Mouse (Mus musculus): ENCODE measurements around the gene Perm1. TPM values are rescaled to one million over a fixed set of nuclear protein-coding genes. Genes with fewer than 3 reads are reported as not detected.

The Perm1 gene
- polyA plus RNA-seq (2016; fragmentation: Nextera tagmentation; extraction: Ambion mirVana) = 0.18 and 0.29 TPM in 2 replicates

DNA sequence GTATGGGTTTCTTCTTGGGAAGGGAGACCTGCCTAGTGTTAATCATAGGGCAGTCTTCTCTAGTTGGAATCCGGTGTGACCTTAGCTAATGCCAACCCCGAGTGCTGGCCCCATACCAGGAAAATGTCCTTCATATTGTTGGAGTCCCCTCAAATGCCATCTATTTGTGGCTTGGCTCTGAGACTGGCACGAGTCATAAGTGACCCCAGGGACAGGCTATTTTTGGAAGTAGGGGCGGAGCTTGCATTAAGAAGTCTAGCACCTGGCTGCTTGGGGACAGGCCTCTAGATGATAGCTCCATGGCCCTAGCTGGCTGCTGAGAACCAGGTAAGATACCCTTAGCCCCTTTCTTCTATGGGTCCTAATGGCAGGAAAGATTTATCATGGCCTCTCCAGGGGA, at the start of gene Perm1:
Gene Perm1, plus strand, starts transcription at position 220 of the 400 bp plus-strand sequence.
- no peak within 1 kb of the TSS for H3K27ac ChIP-seq
- H3K36me3 ChIP-seq = no peaks in the 10 kb centered on the region
- 79% methylated on average over 4 of the region's 4 CpGs for WGBS
- H3K4me3 ChIP-seq = no peak within 1 kb of the TSS
- no peaks in the 10 kb centered on the region for H3K27me3 ChIP-seq (ENCODE audit: low read depth, poor library complexity, severe bottlenecking)
- H3K4me1 ChIP-seq = no peaks in the 10 kb centered on the region
- DNase-seq (ENCODE audit: low spot score) = no peak
- no peaks in the 10 kb centered on the region for H3K9me3 ChIP-seq (replicated peaks)

- no peak overlapping the region for H3K27ac ChIP-seq
- 96% methylated on average over 9 of the region's 9 CpGs for WGBS
- H3K27me3 ChIP-seq (ENCODE audit: low read depth, poor library complexity, severe bottlenecking) = no peaks in the 10 kb centered on the region
- H3K4me1 ChIP-seq = no peaks in the 10 kb centered on the region
- peaks cover 3% of the 10 kb centered on the region; the same call in 1 of the 2 replicates for H3K9me3 ChIP-seq (replicated peaks)
- H3K4me3 ChIP-seq = no peak overlapping the region
- no peak for DNase-seq (ENCODE audit: low spot score)
- peaks cover 98% of the 10 kb centered on the region for H3K36me3 ChIP-seq
Measured at GRCm38 (mm10) chr4:156166477-156166876, 49.2 kb upstream of the Perm1 start.

DNA sequence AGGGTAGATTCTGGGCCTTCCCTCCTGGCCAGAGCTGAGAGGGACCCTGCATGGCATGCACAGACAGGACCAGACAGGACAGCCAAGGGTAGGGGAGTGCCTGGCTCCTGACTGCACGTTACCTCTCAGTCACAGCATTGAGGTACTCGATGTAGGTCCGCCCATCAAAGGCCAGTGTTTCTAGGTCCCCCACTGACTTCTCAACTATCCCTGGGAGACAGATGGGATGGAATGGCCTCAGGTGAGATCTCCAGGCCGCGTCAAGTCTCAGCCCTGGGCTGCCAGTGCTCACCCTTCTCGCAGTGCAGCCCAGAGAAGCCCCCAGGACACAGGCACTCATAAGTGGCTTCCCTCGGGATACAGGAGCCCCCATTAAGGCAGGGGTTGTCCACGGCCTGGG, 47.1 kb upstream of the Perm1 start:
- peaks cover 100% of the 10 kb centered on the region for H3K36me3 ChIP-seq
- 92% methylated on average over 8 of the region's 8 CpGs for WGBS
- H3K4me3 ChIP-seq = no peak overlapping the region
- H3K27ac ChIP-seq = no peak overlapping the region
- no peaks in the 10 kb centered on the region for H3K9me3 ChIP-seq (replicated peaks)
- H3K27me3 ChIP-seq (ENCODE audit: low read depth, poor library complexity, severe bottlenecking) = no peaks in the 10 kb centered on the region
- no peak for DNase-seq (ENCODE audit: low spot score)
- H3K4me1 ChIP-seq = no peaks in the 10 kb centered on the region

- Histone ChIP-seq H3K27me3 (ENCODE audit: low read depth, poor library complexity, severe bottlenecking) (no peaks in the 10 kb centered on the region), H3K9me3 (replicated peaks) (no peaks in the 10 kb centered on the region), H3K27ac (no peak overlapping the region), H3K36me3 (peaks cover 100% of the 10 kb centered on the region), H3K4me1 (no peaks in the 10 kb centered on the region), H3K4me3 (no peak overlapping the region)
- DNase-seq (ENCODE audit: low spot score) = no peak
- 93% methylated on average over 10 of the region's 10 CpGs for WGBS
Measured at GRCm38 (mm10) chr4:156169129-156169528, 46.5 kb upstream of the Perm1 start.

GRCm38 (mm10) chr4:156171828-156172227, 43.8 kb upstream of the Perm1 start:
- H3K4me3 ChIP-seq = no peak overlapping the region
- H3K27me3 ChIP-seq (ENCODE audit: low read depth, poor library complexity, severe bottlenecking) = no peaks in the 10 kb centered on the region
- no peaks in the 10 kb centered on the region for H3K4me1 ChIP-seq
- WGBS = 94% methylated on average over 11 of the region's 11 CpGs
- H3K27ac ChIP-seq = no peak overlapping the region
- no peaks in the 10 kb centered on the region for H3K9me3 ChIP-seq (replicated peaks)
- DNase-seq (ENCODE audit: low spot score) = no peak
- H3K36me3 ChIP-seq = peaks cover 100% of the 10 kb centered on the region

DNA sequence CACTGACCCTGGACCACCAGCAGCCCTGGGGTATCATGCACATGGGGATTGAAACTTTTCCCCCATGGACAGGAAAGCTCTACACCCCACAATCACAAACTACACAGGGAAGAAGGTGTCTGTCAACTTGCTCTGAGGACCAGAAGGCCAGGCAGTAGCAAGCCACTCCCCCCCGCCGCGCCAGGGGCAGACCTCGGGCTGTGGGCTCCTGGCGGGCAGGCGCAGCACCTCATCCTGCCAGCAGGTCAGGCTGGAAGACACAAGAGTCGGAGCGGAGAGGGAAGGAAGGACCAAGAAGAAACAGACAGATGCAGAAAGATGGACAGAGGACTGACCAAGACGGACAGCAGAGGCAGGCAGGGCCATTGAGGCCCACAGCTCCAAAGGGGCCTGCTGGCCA, 38.0 kb upstream of the Perm1 start:
- Histone ChIP-seq H3K4me1 (no peaks in the 10 kb centered on the region), H3K27me3 (ENCODE audit: low read depth, poor library complexity, severe bottlenecking) (no peaks in the 10 kb centered on the region), H3K27ac (no peak overlapping the region), H3K9me3 (replicated peaks) (no peaks in the 10 kb centered on the region), H3K36me3 (peaks cover 93% of the 10 kb centered on the region), H3K4me3 (no peak overlapping the region)
- DNase-seq (ENCODE audit: low spot score) = no peak
- 90% methylated on average over 9 of the region's 9 CpGs for WGBS

DNA sequence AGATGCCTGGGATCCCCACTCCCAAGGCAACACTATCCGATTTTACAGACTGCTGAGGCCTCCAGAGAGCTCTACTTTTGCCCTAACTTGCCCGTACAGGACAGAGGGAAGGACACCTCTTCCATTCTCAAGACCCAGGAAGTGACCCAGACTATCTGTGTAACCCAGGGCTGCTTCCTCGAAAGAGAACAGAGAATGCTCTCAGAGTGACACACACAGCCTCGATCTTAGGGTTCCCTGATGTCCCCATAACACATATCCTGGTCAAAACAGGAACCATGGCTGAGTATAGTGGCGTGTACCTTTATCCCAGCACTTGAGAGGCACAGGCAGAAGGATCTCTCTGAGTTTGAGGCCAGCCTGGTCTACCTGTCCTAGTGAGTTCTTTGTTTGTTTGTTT, 31.9 kb upstream of the Perm1 start:
- H3K9me3 ChIP-seq (replicated peaks) = no peaks in the 10 kb centered on the region
- H3K36me3 ChIP-seq = peaks cover 68% of the 10 kb centered on the region
- H3K4me1 ChIP-seq = peaks cover 41% of the 10 kb centered on the region
- no peak for DNase-seq (ENCODE audit: low spot score)
- H3K4me3 ChIP-seq = no peak overlapping the region
- no peaks in the 10 kb centered on the region for H3K27me3 ChIP-seq (ENCODE audit: low read depth, poor library complexity, severe bottlenecking)
- H3K27ac ChIP-seq = no peak overlapping the region
- WGBS = 90% methylated on average over 5 of the region's 5 CpGs

DNA sequence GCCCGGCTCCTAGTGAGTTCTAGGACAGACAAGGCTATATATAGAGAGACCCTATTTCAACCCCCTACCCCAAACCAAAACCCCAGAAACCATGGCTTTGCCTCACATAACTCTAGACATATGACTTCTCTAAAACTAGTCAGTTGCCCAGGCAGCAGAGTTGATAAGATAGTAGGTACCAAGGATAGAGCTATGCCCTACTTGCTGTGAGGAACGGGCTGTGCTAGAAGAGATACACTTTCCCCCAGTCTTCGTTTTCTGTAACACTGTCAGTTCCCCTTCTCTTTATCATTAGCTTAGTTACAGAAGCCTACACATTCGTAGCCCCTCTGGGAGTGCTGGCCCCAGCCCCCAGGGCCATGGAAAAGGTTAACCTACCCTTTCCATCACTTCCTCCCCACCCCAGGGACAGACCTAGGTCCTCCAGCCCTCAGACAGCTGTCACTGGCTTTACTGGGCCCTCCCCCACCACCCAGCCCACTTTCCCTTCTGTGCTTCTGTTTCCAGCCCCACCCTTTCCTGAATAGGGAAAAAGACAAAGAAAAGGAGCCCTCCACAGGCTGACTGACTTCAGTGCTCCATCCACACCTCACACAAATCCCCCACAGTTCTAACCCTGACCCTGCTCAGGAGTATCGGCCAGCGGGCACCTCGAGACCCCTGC, 31.2 kb upstream of the Perm1 start:
- H3K9me3 ChIP-seq (replicated peaks) = no peaks in the 10 kb centered on the region
- peaks cover 61% of the 10 kb centered on the region for H3K36me3 ChIP-seq
- 93% methylated on average over 7 of the region's 7 CpGs for WGBS
- H3K27ac ChIP-seq = no peak overlapping the region
- H3K4me1 ChIP-seq = peaks cover 48% of the 10 kb centered on the region
- H3K4me3 ChIP-seq = no peak overlapping the region
- H3K27me3 ChIP-seq (ENCODE audit: low read depth, poor library complexity, severe bottlenecking) = no peaks in the 10 kb centered on the region
- DNase-seq (ENCODE audit: low spot score) = no peak

DNA sequence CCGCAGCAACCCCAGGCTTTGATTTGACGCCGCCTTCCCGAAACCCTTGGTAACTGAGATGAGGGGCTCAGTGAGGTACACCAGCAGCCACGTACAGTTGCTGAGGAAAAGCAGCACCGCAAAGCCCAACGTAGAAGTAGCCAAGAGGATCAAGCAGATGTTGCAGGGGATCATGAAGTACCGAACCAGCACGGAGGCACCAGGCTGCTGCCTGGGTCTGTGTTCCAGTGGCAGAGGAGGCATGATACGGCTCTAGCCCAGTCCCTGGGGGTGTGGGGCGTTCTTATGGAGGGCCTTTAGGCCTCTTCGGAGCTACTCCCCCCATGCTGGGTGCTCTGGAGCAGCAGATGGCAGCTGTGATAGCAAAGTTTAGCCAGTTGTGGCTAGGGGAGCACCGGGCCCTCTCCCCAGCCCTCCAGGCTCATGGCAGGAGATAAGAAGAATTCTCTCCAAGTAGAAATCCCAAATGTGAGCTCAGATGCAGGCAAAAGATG, 30.2 kb upstream of the Perm1 start:
- no peaks in the 10 kb centered on the region for H3K27me3 ChIP-seq (ENCODE audit: low read depth, poor library complexity, severe bottlenecking)
- 86% methylated on average over 13 of the region's 13 CpGs for whole genome bisulfite sequencing
- H3K4me3 ChIP-seq = peak overlapping the region; percentile 45
- peaks cover 57% of the 10 kb centered on the region for H3K4me1 ChIP-seq
- peak overlapping the region; percentile 85 for H3K27ac ChIP-seq
- peaks cover 61% of the 10 kb centered on the region for H3K36me3 ChIP-seq
- DNase-seq (ENCODE audit: low spot score) = no peak
- no peaks in the 10 kb centered on the region for H3K9me3 ChIP-seq (replicated peaks)

DNA sequence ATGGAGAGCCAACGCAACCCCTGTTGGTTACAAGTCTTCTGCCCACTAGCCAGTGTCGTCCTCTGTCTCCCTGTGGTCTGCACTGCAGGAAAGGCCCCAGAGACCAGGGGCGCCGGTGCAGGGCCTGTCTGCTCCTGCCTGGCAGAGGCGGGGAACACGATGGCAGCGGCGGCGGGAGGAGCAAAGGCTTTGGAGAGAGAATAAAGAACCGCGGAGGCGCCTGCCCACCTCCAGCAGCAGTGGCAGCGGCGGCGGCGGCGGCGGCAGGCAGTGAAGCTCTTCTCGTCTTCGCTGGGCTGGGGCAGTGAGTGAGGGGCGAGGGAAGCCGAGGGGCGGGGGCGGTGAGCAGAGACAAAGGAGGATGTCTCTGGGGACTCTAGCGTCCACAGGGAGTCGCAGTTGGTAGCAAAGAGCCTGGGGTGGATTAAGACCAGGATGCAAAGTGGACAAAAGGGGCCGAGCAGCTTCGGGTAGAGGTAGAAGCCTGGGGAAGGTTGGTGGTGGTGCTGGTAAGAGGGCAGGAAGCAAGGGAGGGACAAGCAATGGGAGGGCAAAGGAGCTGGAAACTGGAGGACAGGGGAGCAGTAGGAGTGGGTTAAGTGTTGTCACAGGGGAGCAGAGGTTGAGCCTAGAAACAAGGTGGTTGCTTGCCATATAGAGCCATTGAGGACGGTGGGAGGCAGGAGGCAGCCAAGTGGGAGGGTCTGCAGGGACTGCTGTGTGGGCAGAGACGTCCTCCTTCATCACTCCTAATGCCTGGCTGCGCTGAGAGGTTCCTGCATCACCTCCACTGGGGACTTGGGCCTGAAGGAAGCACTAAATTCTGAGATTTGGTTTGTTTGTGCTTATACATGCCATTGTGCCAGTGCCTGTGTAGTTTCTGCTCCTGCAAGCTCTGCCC, 29.5 kb upstream of the Perm1 start:
- DNase-seq (ENCODE audit: low spot score) = peak; percentile 55
- Histone ChIP-seq H3K27me3 (ENCODE audit: low read depth, poor library complexity, severe bottlenecking) (no peaks in the 10 kb centered on the region), H3K27ac (peak overlapping the region; percentile 85), H3K4me1 (peaks cover 62% of the 10 kb centered on the region), H3K4me3 (peak overlapping the region; percentile 45), H3K36me3 (peaks cover 66% of the 10 kb centered on the region), H3K9me3 (replicated peaks) (no peaks in the 10 kb centered on the region)
- WGBS = 14% methylated on average over 31 of the region's 31 CpGs

DNA sequence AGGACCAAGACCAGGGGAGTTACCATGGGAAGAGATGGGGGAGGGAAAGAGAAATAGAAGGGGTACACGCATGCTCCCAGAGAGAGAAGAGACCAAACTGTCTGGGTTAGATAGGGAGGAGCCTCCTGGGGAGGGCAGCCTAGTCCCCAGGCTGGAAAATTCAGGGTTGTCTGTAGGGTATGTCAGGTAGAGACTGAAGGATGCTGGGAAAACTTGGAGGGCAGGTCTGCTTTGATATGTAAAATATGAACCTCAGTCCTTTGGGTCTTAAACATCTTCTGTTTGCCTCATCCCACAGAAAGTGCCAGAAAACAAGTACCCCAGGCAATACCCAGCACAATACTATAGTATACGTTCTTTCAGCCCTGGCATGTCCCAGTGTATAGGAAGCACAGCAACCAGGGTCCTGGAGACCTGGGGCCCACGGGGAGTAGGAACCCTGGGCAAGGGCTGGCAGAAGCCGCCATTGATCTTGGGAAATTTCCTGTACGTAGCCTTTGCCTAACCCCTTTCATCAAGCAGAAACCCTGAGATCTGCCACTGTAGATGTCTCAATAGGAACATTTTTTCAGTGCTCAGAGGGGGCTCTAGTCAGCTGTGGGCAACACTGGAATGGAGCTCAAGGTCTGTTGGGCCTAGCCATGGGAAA, 27.4 kb upstream of the Perm1 start:
- H3K36me3 ChIP-seq = peaks cover 67% of the 10 kb centered on the region
- H3K9me3 ChIP-seq (replicated peaks) = no peaks in the 10 kb centered on the region
- peaks cover 81% of the 10 kb centered on the region for H3K4me1 ChIP-seq
- 71% methylated on average over 5 of the region's 5 CpGs for WGBS
- peak overlapping the region; percentile 77 for H3K27ac ChIP-seq
- H3K27me3 ChIP-seq (ENCODE audit: low read depth, poor library complexity, severe bottlenecking) = no peaks in the 10 kb centered on the region
- DNase-seq (ENCODE audit: low spot score) = no peak
- peak overlapping the region; percentile 3; the same call in 1 of the 2 replicates for H3K4me3 ChIP-seq

DNA sequence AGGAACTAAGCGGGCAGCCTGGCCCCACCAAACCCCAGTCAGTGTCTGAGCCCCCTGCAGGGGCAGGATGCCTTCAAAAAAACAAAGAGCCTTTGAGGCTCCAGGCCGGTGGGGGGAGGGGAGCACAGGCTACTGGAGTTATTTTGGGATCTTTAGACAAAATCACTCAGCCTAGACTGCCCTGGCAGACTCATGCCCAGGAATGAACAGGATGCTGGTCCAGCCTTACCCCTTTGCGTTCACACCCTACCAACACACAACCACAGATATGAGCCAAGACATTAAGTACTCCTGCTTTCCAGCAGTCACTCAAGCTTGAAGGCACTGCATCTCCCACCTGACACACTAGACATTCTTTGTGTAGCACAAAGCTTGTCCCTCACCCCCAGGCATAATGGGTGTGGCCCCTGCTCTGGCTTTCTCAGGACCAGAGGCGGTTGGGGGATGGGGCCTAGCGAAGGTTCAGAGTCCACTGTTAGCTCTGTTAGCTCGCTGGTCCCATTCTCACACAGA, 26.8 kb upstream of the Perm1 start:
- WGBS = 33% methylated on average over 6 of the region's 6 CpGs
- H3K27me3 ChIP-seq (ENCODE audit: low read depth, poor library complexity, severe bottlenecking) = no peaks in the 10 kb centered on the region
- H3K9me3 ChIP-seq (replicated peaks) = no peaks in the 10 kb centered on the region
- DNase-seq (ENCODE audit: low spot score) = peak; percentile 50
- H3K27ac ChIP-seq = peak overlapping the region; percentile 77
- H3K4me3 ChIP-seq = peak overlapping the region; percentile 3
- peaks cover 87% of the 10 kb centered on the region for H3K4me1 ChIP-seq
- peaks cover 67% of the 10 kb centered on the region for H3K36me3 ChIP-seq

All from limb, embryonic 10.5 days (tissue).